Mouse (Mus musculus) embryonic facial prominence, embryonic 15.5 days (tissue): ENCODE results near the gene Thap2. TPM values are rescaled to one million over a fixed set of nuclear protein-coding genes. Genes with fewer than 3 reads are reported as not detected.

Source experiments
- ATAC-seq: fragments of 200-750 bp; cut with Nextera tagmentation; 2 replicates; pipeline ENCODE4 v1.8.0; 2017; ENCODE audit warnings: low read depth, moderate TSS enrichment; ENCODE audit not compliant: insufficient number of reproducible peaks, low FRiP score, low TSS enrichment
- H3K27ac ChIP-seq: fragments of 300-500 bp; sonication (generic); replicated peaks from 2 replicates; pipeline ENCODE4 v1.5.1; 2015; ENCODE audit warnings: mild to moderate bottlenecking, inconsistent platforms
- H3K27me3 ChIP-seq: fragments of 300-500 bp; sonication (generic); 2 replicates; pipeline ENCODE4 v1.6.1; 2015; ENCODE audit warnings: inconsistent platforms
- H3K36me3 ChIP-seq: fragments of 300-500 bp; sonication (generic); 2 replicates; pipeline ENCODE4 v1.6.1; 2015; ENCODE audit warnings: mild to moderate bottlenecking, inconsistent platforms
- H3K4me1 ChIP-seq: fragments of 300-500 bp; sonication (generic); 2 replicates; pipeline ENCODE4 v1.6.1; 2015; ENCODE audit warnings: inconsistent platforms
- H3K4me2 ChIP-seq: fragments of 300-500 bp; sonication (generic); replicated peaks from 2 replicates; pipeline ENCODE4 v1.6.1; 2015; ENCODE audit warnings: mild to moderate bottlenecking, inconsistent platforms
- H3K4me3 ChIP-seq: fragments of 300-500 bp; sonication (generic); replicated peaks from 2 replicates; pipeline ENCODE4 v1.5.1; 2015; ENCODE audit warnings: mild to moderate bottlenecking, inconsistent platforms
- H3K9ac ChIP-seq: fragments of 300-500 bp; sonication (generic); 2 replicates; pipeline ENCODE4 v1.6.1; 2015; ENCODE audit warnings: inconsistent platforms
- H3K9me3 ChIP-seq: fragments of 300-500 bp; sonication (generic); replicated peaks from 2 replicates; pipeline ENCODE4 v1.6.1; 2016; ENCODE audit warnings: inconsistent platforms
- WGBS: fragments of 180-500 bp; shearing (Covaris S2); methylation state at CpG from one replicate; pipeline ENCODE4 v1.1.7; 2015; 5-methylcytosine and 5-hydroxymethylcytosine counted together
- polyA plus RNA-seq: library from polyadenylated mRNA; unstranded; fragments of >200 nt; fragmentation: Nextera tagmentation; extraction: Ambion mirVana; gene quantifications from 2 replicates; pipeline ENCODE4 v1.2.1, GENCODE M21; 2015

The Thap2 gene
- polyA plus RNA-seq, 1 experiment from 2014 or later, result 24.3 TPM

DNA sequence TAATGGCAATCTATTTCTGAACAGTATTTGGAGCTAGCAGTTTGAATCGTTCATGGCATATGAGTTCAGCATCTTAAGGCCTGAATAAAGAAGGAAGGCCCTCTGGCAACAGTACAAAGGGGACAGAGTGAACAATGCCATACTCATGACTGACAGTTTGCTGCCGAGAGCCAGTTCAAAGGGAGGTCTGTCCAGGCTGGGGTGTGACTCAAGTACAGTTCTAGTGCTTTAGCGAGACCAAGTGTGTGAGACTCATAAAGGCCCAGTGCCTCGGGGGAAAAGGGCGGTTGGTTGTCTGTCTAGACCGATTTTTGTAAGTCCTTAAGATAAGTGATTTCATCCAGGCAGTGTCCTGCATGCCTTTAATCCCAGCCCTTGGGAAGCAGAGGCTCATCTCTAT, 29.7 kb downstream of the Thap2 start:
- Histone ChIP-seq H3K4me1 (no peaks in the 10 kb centered on the region), H3K4me2 (no peak overlapping the region), H3K36me3 (peaks cover 8% of the 10 kb centered on the region), H3K27me3 (no peaks in the 10 kb centered on the region), H3K9ac (no peak overlapping the region), H3K4me3 (no peak overlapping the region), H3K9me3 (no peaks in the 10 kb centered on the region), H3K27ac (no peak overlapping the region)
- 65% methylated on average over 6 of the region's 6 CpGs for WGBS
- ATAC-seq, result no peak

- Histone ChIP-seq H3K4me3 (no peak overlapping the region), H3K9me3 (no peaks in the 10 kb centered on the region), H3K9ac (no peak overlapping the region), H3K4me1 (no peaks in the 10 kb centered on the region; the same call in 1 of the 2 replicates), H3K27ac (no peak overlapping the region), H3K36me3 (peaks cover 3% of the 10 kb centered on the region), H3K4me2 (no peak overlapping the region), H3K27me3 (no peaks in the 10 kb centered on the region)
- no peak for ATAC-seq
- WGBS, result 78% methylated on average over 2 of the region's 2 CpGs
These were observed 33.3 kb downstream of the Thap2 start for GRCm38 (mm10) chr10:115350810-115351397.

DNA sequence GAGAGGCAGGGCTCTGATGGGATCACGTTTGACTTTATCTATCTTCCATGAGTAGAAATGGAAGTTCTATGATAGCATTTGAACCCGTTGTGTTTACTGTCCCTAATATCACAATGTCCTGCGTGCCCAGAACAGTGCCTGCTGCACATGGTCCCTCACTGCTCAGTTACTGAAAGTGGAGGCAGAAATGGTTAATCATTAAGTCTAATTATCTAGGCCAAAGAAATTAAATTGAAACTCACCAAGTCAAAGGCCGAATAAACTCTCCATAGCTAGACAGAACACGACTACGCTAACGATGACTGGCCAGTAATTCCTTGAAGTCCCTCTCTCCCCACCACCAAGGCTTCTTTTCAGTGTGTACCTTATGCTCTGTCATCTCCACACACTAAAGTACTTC, 34.7 kb downstream of the Thap2 start:
- WGBS, result 81% methylated on average over 7 of the region's 7 CpGs
- no peaks in the 10 kb centered on the region for H3K27me3 ChIP-seq
- no peak for ATAC-seq
- H3K9me3 ChIP-seq, result no peaks in the 10 kb centered on the region
- H3K27ac ChIP-seq, result no peak overlapping the region
- H3K4me2 ChIP-seq, result no peak overlapping the region
- no peak overlapping the region for H3K9ac ChIP-seq
- no peaks in the 10 kb centered on the region; the same call in 1 of the 2 replicates for H3K36me3 ChIP-seq
- H3K4me1 ChIP-seq, result no peaks in the 10 kb centered on the region; the same call in 1 of the 2 replicates
- no peak overlapping the region for H3K4me3 ChIP-seq

GRCm38 (mm10) chr10:115349029-115349428, 35.2 kb downstream of the Thap2 start:
- no peaks in the 10 kb centered on the region; the same call in 1 of the 2 replicates for H3K4me1 ChIP-seq
- H3K27me3 ChIP-seq, result no peaks in the 10 kb centered on the region
- H3K9ac ChIP-seq, result no peak overlapping the region
- H3K27ac ChIP-seq, result no peak overlapping the region
- WGBS, result 67% methylated on average over 10 of the region's 10 CpGs
- H3K4me2 ChIP-seq, result no peak overlapping the region
- no peaks in the 10 kb centered on the region; the same call in 1 of the 2 replicates for H3K36me3 ChIP-seq
- H3K4me3 ChIP-seq, result no peak overlapping the region
- peak; percentile 57; the same call in 1 of the 2 replicates for ATAC-seq
- H3K9me3 ChIP-seq, result no peaks in the 10 kb centered on the region

DNA sequence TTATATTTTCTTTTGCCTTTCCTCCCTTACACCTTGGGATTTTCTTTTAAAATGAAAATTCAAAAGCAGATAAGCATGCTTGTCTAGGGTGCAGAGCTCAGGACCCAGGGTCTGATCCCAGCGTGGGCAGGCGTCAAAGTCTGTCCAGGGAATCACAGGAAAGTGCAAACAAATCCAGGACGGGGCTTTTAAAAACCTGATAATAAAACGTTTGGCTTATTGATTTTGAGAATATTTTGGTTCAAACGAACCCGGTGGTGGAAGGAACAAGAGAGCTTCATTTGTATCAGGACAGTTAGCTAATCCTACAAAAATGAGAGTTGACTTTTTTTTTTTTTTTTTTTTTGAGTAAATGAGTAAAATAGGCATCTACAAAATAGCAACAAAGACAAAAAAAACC, 36.1 kb downstream of the Thap2 start:
- 81% methylated on average over 6 of the region's 6 CpGs for whole genome bisulfite sequencing
- H3K4me3 ChIP-seq, result no peak overlapping the region
- H3K4me1 ChIP-seq, result no peaks in the 10 kb centered on the region; the same call in 1 of the 2 replicates
- H3K9ac ChIP-seq, result no peak overlapping the region
- no peaks in the 10 kb centered on the region for H3K9me3 ChIP-seq
- no peak overlapping the region for H3K4me2 ChIP-seq
- H3K27me3 ChIP-seq, result no peaks in the 10 kb centered on the region
- peaks cover 2% of the 10 kb centered on the region; the same call in 1 of the 2 replicates for H3K36me3 ChIP-seq
- H3K27ac ChIP-seq, result no peak overlapping the region
- ATAC-seq, result no peak

- H3K4me2 ChIP-seq, result no peak overlapping the region
- peaks cover 16% of the 10 kb centered on the region for H3K36me3 ChIP-seq
- H3K4me3 ChIP-seq, result no peak overlapping the region
- H3K9me3 ChIP-seq, result no peaks in the 10 kb centered on the region
- no peaks in the 10 kb centered on the region for H3K27me3 ChIP-seq
- no peaks in the 10 kb centered on the region; the same call in 1 of the 2 replicates for H3K4me1 ChIP-seq
- no peak overlapping the region for H3K9ac ChIP-seq
- no peak overlapping the region for H3K27ac ChIP-seq
- ATAC-seq, result no peak
These were observed 37.8 kb downstream of the Thap2 start for GRCm38 (mm10) chr10:115346444-115346843.

DNA sequence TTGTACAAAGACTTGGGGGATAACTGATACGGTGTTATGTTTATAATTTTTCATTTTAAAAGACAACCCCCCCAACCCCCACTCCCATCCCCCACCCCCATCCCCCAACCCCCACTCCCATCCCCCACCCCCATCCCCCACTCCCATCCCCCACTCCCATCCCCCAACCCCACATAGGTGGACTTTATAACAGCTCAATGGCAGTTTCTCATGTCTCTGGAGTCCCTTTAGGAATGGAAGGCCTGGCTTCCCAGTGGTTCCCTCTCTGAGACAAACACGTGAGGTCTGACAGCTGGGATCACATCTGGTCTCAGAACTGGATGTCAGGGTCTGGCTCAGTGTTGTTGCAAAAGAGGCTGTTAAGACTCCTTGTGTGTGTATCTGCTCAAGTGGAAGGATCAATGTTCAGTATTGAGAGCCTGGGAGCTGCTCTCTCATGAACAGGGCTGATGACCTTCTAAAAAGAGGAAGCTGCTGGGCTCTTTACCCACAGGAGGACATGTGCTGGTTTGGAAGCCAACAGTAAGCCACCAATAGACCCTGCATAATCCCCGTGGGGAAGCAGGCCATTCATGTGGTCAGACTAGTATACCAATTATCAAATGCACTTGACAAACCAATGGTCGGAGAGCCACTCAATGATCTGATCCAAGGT, 41.3 kb downstream of the Thap2 start:
- Histone ChIP-seq H3K27ac (no peak overlapping the region), H3K27me3 (no peaks in the 10 kb centered on the region), H3K4me1 (no peaks in the 10 kb centered on the region), H3K4me3 (no peak overlapping the region), H3K9me3 (no peaks in the 10 kb centered on the region), H3K36me3 (peaks cover 20% of the 10 kb centered on the region), H3K9ac (no peak overlapping the region), H3K4me2 (no peak overlapping the region)
- WGBS, result 80% methylated on average over 4 of the region's 4 CpGs
- ATAC-seq, result no peak

- ATAC-seq, result no peak
- no peaks in the 10 kb centered on the region for H3K4me1 ChIP-seq
- no peak overlapping the region for H3K4me2 ChIP-seq
- H3K9me3 ChIP-seq, result no peaks in the 10 kb centered on the region
- H3K4me3 ChIP-seq, result no peak overlapping the region
- peaks cover 20% of the 10 kb centered on the region for H3K36me3 ChIP-seq
- H3K9ac ChIP-seq, result no peak overlapping the region
- no peak overlapping the region for H3K27ac ChIP-seq
- WGBS, result 93% methylated on average over 7 of the region's 7 CpGs
- H3K27me3 ChIP-seq, result no peaks in the 10 kb centered on the region
These were observed 44.4 kb downstream of the Thap2 start for GRCm38 (mm10) chr10:115339820-115340328.

DNA sequence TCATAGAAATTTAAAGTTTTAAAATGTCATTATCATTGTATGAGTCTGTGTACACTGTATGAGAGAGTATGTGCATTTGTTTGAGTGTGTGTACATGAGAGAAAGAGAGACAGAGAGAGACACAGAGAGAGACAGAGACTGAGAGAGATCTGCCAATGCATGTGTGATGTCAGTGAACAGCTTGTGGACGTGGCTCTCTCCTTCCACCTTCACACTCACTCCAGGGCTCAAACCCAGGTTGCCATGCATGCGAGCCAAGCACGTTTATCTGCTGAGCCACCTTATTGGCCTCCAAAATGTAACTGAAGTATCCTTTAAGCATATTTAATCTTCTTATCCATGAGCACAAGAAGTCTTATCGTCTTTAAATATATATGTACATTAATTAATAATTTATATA, 47.3 kb downstream of the Thap2 start:
- WGBS, result 77% methylated on average over 4 of the region's 4 CpGs
- no peak for ATAC-seq
- no peak overlapping the region for H3K4me3 ChIP-seq

GRCm38 (mm10) chr10:115333528-115333927, 50.7 kb downstream of the Thap2 start:
- 60% methylated on average over 9 of the region's 9 CpGs for WGBS
- Histone ChIP-seq H3K27me3 (no peaks in the 10 kb centered on the region), H3K9me3 (no peaks in the 10 kb centered on the region), H3K27ac (no peak overlapping the region), H3K4me1 (no peaks in the 10 kb centered on the region), H3K36me3 (no peaks in the 10 kb centered on the region), H3K4me2 (no peak overlapping the region), H3K9ac (no peak overlapping the region), H3K4me3 (no peak overlapping the region)
- ATAC-seq, result no peak

More for the DNA sequence above, 47.3 kb downstream of the Thap2 start:
- Histone ChIP-seq H3K36me3 (peaks cover 8% of the 10 kb centered on the region; the same call in 1 of the 2 replicates), H3K4me1 (no peaks in the 10 kb centered on the region), H3K9ac (no peak overlapping the region), H3K9me3 (no peaks in the 10 kb centered on the region), H3K4me2 (no peak overlapping the region), H3K27me3 (no peaks in the 10 kb centered on the region), H3K27ac (no peak overlapping the region)

- Histone ChIP-seq H3K9me3 (no peaks in the 10 kb centered on the region), H3K4me3 (no peak overlapping the region), H3K27ac (no peak overlapping the region), H3K4me1 (no peaks in the 10 kb centered on the region), H3K9ac (no peak overlapping the region), H3K36me3 (no peaks in the 10 kb centered on the region), H3K4me2 (no peak overlapping the region), H3K27me3 (no peaks in the 10 kb centered on the region)
- no peak for ATAC-seq
- 61% methylated on average over 4 of the region's 4 CpGs for WGBS
These were observed 51.2 kb downstream of the Thap2 start for GRCm38 (mm10) chr10:115332997-115333396.
